Comparison of ENCODE assay signal across 11 mouse cellular contexts in genomic region chr13:69538327-69538726, GRCm38 (mm10). TPM values are rescaled to one million over a fixed set of nuclear protein-coding genes. Genes with fewer than 3 reads are reported as not detected.
A peak's percentile ranks its signal among the peaks of the same experiment; 100 is the strongest.
DNase-seq lines count a peak whose midpoint lies in the region; ATAC-seq and TF ChIP-seq lines count a peak whose summit lies in the region.
"Had no signal": no experiment of that assay in that cellular context is flagged by ENCODE, and none has a peak within 500 bp of the region (broad histone marks: within the 10 kb centered on the region; RNA-seq: fewer than 3 reads in every experiment).

No protein-coding gene starts in this region.

- H3K9ac ChIP-seq in liver, postnatal 0 days (replicated peaks), result no peak overlapping the region
- H3K9ac ChIP-seq: liver, embryonic 13.5 days had no signal

- no peak overlapping the region for H3K4me2 ChIP-seq in liver, postnatal 0 days (ENCODE audit: low read depth, low read length)
- H3K4me2 ChIP-seq: liver, embryonic 13.5 days had no signal

- H3K9me3 ChIP-seq in embryonic facial prominence, embryonic 10.5 days, result no peaks in the 10 kb centered on the region
- no peaks in the 10 kb centered on the region for H3K9me3 ChIP-seq in liver, postnatal 0 days (ENCODE audit: low read length)
- H3K9me3 ChIP-seq: liver, embryonic 13.5 days had no signal

- no peak for TF ChIP-seq EP300 in liver, postnatal 0 days (IDR thresholded peaks at IDR 0.05; ENCODE audit: low read depth)

- WGBS in embryonic facial prominence, embryonic 10.5 days, result 19% methylated on average over 4 of the region's 4 CpGs
- 25% methylated on average over 4 of the region's 4 CpGs for WGBS in liver, postnatal 0 days (ENCODE audit: insufficient replicate concordance)

- 0 out of 2 replicates have a peak overlapping the region, but pooled peaks have one; percentile 2 for H3K4me3 ChIP-seq in embryonic facial prominence, embryonic 10.5 days
- no peak overlapping the region for H3K4me3 ChIP-seq in liver, postnatal 0 days (ENCODE audit: low read depth, low read length)
- H3K4me3 ChIP-seq: liver, embryonic 13.5 days had no signal

- no peak for TF ChIP-seq CTCF in liver, postnatal 0 days (IDR thresholded peaks at IDR 0.05; ENCODE audit: low read depth)

- no peak overlapping the region; the same call in 1 of the 2 replicates for H3K27ac ChIP-seq in embryonic facial prominence, embryonic 10.5 days (replicated peaks)
- H3K27ac ChIP-seq in liver, postnatal 0 days (ENCODE audit: low read depth), result no peak overlapping the region
- H3K27ac ChIP-seq: liver, embryonic 13.5 days had no signal

- ATAC-seq in liver, postnatal 0 days, result no peak
- ATAC-seq in inflammation-experienced regulatory T-cells, adult 6 months, result no peak
- ATAC-seq: midbrain, embryonic 16.5 days had no signal

- peak; percentile 13 for DNase-seq in cerebellum, adult 9-10 months
- no peak for DNase-seq in cerebellum, adult 18-20 months
- peak; percentile 31 to 57 for DNase-seq in kidney, postnatal 25 days
- DNase-seq in kidney, adult 9 months, result no peak
- no peak for DNase-seq in embryonic facial prominence, embryonic 10.5 days (ENCODE audit: low spot score)
- DNase-seq in liver, postnatal 0 days, result peak; percentile 51
- no peak for DNase-seq in testis, postnatal 14 days (ENCODE audit: low spot score)
- DNase-seq: kidney, postnatal 14 days; liver, embryonic 13.5 days had no signal

- no peaks in the 10 kb centered on the region for H3K36me3 ChIP-seq in embryonic facial prominence, embryonic 10.5 days (replicated peaks)
- H3K36me3 ChIP-seq in liver, postnatal 0 days (replicated peaks; ENCODE audit: insufficient read depth, low read length), result no peaks in the 10 kb centered on the region
- H3K36me3 ChIP-seq: liver, embryonic 13.5 days had no signal

- H3K27me3 ChIP-seq in embryonic facial prominence, embryonic 10.5 days (replicated peaks; ENCODE audit: low read depth, poor library complexity, severe bottlenecking), result peaks cover 11% of the 10 kb centered on the region
- no peaks in the 10 kb centered on the region for H3K27me3 ChIP-seq in liver, postnatal 0 days (ENCODE audit: insufficient read depth, low read length)

- H3K4me1 ChIP-seq in embryonic facial prominence, embryonic 10.5 days, result peaks cover 55% of the 10 kb centered on the region
- H3K4me1 ChIP-seq in liver, postnatal 0 days (ENCODE audit: insufficient read depth), result peaks cover 6% of the 10 kb centered on the region

RNA-seq across cellular contexts. Expression of gene Tent4a, which starts 3.9 kb away (rescaled TPM):
- polyA plus RNA-seq in embryonic facial prominence, embryonic 10.5 days (2016; fragmentation: Nextera tagmentation; extraction: Ambion mirVana), result 5.0 TPM in 2 replicates
- 1.9 and 2.4 TPM in 2 replicates for polyA plus RNA-seq in liver, postnatal 0 days (2015; fragmentation: Nextera tagmentation; extraction: Ambion mirVana)
- 1 to 10 TPM; 3.7 to 5.8 (median 4.9) TPM for polyA plus RNA-seq in inflammation-experienced regulatory T-cells, adult 6 months (2017; shearing (Covaris generic))

RNA-seq across cellular contexts. Expression of gene Nsun2, which starts 4.8 kb away (rescaled TPM):
- polyA plus RNA-seq in embryonic facial prominence, embryonic 10.5 days (2016; fragmentation: Nextera tagmentation; extraction: Ambion mirVana), result 166 and 173 TPM in 2 replicates
- polyA plus RNA-seq in liver, postnatal 0 days (2015; fragmentation: Nextera tagmentation; extraction: Ambion mirVana), result 46.0 and 47.5 TPM in 2 replicates
- 10 to 100 TPM; 17.2 to 38.5 (median 30.6) TPM for polyA plus RNA-seq in inflammation-experienced regulatory T-cells, adult 6 months (2017; shearing (Covaris generic))

Comparison
In these comparisons a context has a peak if more than half of its experiments do, and no peak if none do; other contexts are left out.
1. DNase-seq: peak in cerebellum, adult 9-10 months (single experiment), kidney, postnatal 25 days (2 of 2) and liver, postnatal 0 days (single experiment); none in cerebellum, adult 18-20 months (0 of 2), kidney, adult 9 months (single experiment), embryonic facial prominence, embryonic 10.5 days (single experiment) and testis, postnatal 14 days (single experiment).